Comparison of ENCODE assay signal across 7 mouse cellular contexts in genomic region chr1:160351880-160352234, GRCm38 (mm10).
DNase-seq lines count a peak whose midpoint lies in the region; ATAC-seq lines count a peak whose summit lies in the region.

No protein-coding gene starts in this region.

- 0% methylated on average over 10 of the region's 10 CpGs for WGBS in intestine, embryonic 14.5 days

- H3K4me3 ChIP-seq in intestine, embryonic 14.5 days (ENCODE audit: low read depth, low read length): peak overlapping the region; percentile 35

- H3K27ac ChIP-seq in intestine, embryonic 14.5 days (ENCODE audit: low read depth): no peak overlapping the region

- peak overlapping the region; percentile 40 for H3K9ac ChIP-seq in intestine, embryonic 14.5 days (ENCODE audit: low read length)

- ATAC-seq in intestine, embryonic 14.5 days (replicated peaks; ENCODE audit: low FRiP score, low TSS enrichment, low read depth): peak; percentile 83; the same call in 1 of the 2 replicates
- ATAC-seq in megakaryocyte-erythroid progenitor cell, adult 5-6 weeks (replicated peaks; ENCODE audit: low FRiP score, low TSS enrichment, poor library complexity, severe bottlenecking): peak; percentile 37

- H3K9me3 ChIP-seq in intestine, embryonic 14.5 days (ENCODE audit: control insufficient read depth, low read length): no peaks in the 10 kb centered on the region

- H3K4me1 ChIP-seq in intestine, embryonic 14.5 days (replicated peaks; ENCODE audit: control insufficient read depth, insufficient read depth, low read length): peaks cover 8% of the 10 kb centered on the region

- no peaks in the 10 kb centered on the region for H3K27me3 ChIP-seq in intestine, embryonic 14.5 days (replicated peaks; ENCODE audit: control insufficient read depth, insufficient read depth, low read length)
- H3K27me3 ChIP-seq in splenic B cell, adult 2 months (ENCODE audit: control insufficient read depth, insufficient read depth, low read length, poor library complexity, severe bottlenecking): no peaks in the 10 kb centered on the region

- H3K4me2 ChIP-seq in intestine, embryonic 14.5 days (ENCODE audit: low read length): peak overlapping the region; percentile 56

- peak; percentile 56 for DNase-seq in adrenal gland, postnatal 14 days
- DNase-seq in cerebellum, postnatal 25 days: peak; percentile 84 to 85
- DNase-seq in frontal cortex, postnatal 36 days (ENCODE audit: low spot score in 2 of 2): peak; percentile 81
- peak; percentile 76 for DNase-seq in intestine, embryonic 14.5 days (ENCODE audit: low spot score)
- DNase-seq in left cerebral cortex, adult 9 months (ENCODE audit: low spot score in 2 of 2): peak; percentile 55 to 82
- DNase-seq in splenic B cell, adult 2 months (ENCODE audit: low read depth, low spot score): peak; percentile 15

- no peaks in the 10 kb centered on the region for H3K36me3 ChIP-seq in intestine, embryonic 14.5 days (ENCODE audit: control insufficient read depth, insufficient read depth, low read length)
- no peaks in the 10 kb centered on the region for H3K36me3 ChIP-seq in splenic B cell, adult 2 months (ENCODE audit: control insufficient read depth, insufficient read depth, low read length, poor library complexity, severe bottlenecking)

Comparison
In these comparisons a context has a peak if more than half of its experiments do, and no peak if none do; other contexts are left out.
1. DNase-seq: peak in every context shown above with its lines; median percentile 84 in cerebellum, postnatal 25 days; 81 in frontal cortex, postnatal 36 days; 76 in intestine, embryonic 14.5 days; 68 in left cerebral cortex, adult 9 months; 56 in adrenal gland, postnatal 14 days; 15 in splenic B cell, adult 2 months.